Mouse (Mus musculus) liver, embryonic 12.5 days (tissue): ENCODE data around the gene Ppard. TPM values are rescaled to one million over a fixed set of nuclear protein-coding genes. Genes with fewer than 3 reads are reported as not detected.
A peak's percentile ranks its signal among the peaks of the same experiment; 100 is the strongest.

Source experiments
- ATAC-seq: fragments of 200-750 bp; cut with Nextera tagmentation; 2 replicates; pipeline ENCODE4 v1.8.0; 2017; ENCODE audit warnings: moderate number of reproducible peaks, mild to moderate bottlenecking, moderate library complexity
- H3K27ac ChIP-seq: fragments of 300-500 bp; sonication (generic); 2 replicates; pipeline ENCODE4 v1.5.1; 2016; ENCODE audit warnings: mild to moderate bottlenecking
- H3K27me3 ChIP-seq: fragments of 300-500 bp; sonication (generic); replicated peaks from 2 replicates; pipeline ENCODE4 v1.6.1; 2016; ENCODE audit warnings: mild to moderate bottlenecking, moderate library complexity
- H3K36me3 ChIP-seq: fragments of 300-500 bp; sonication (generic); 2 replicates; pipeline ENCODE4 v1.6.1; 2016; ENCODE audit warnings: mild to moderate bottlenecking, moderate library complexity
- H3K4me1 ChIP-seq: fragments of 300-500 bp; sonication (generic); 2 replicates; pipeline ENCODE4 v1.6.1; 2016
- H3K4me2 ChIP-seq: fragments of 300-500 bp; sonication (generic); 2 replicates; pipeline ENCODE4 v1.6.1; 2016; ENCODE audit warnings: mild to moderate bottlenecking, moderate library complexity
- H3K4me3 ChIP-seq: fragments of 300-500 bp; sonication (generic); 2 replicates; pipeline ENCODE4 v1.5.1; 2016; ENCODE audit warnings: mild to moderate bottlenecking, moderate library complexity
- H3K9ac ChIP-seq: fragments of 300-500 bp; sonication (generic); 2 replicates; pipeline ENCODE4 v1.6.1; 2016; ENCODE audit warnings: mild to moderate bottlenecking, moderate library complexity
- H3K9me3 ChIP-seq: fragments of 300-500 bp; sonication (generic); replicated peaks from 2 replicates; pipeline ENCODE4 v1.6.1; 2016; ENCODE audit warnings: mild to moderate bottlenecking, moderate library complexity
- WGBS: fragments of 180-500 bp; shearing (Covaris S2); methylation state at CpG from one replicate; pipeline ENCODE4 v1.1.7; 2016; ENCODE audit not compliant: insufficient replicate concordance; 5-methylcytosine and 5-hydroxymethylcytosine counted together
- polyA plus RNA-seq: library from polyadenylated mRNA; unstranded; fragments of >200 nt; fragmentation: Nextera tagmentation; extraction: Ambion mirVana; gene quantifications from 2 replicates; pipeline ENCODE4 v1.2.1, GENCODE M21; 2016

Ppard gene
- polyA plus RNA-seq, 1 experiment from 2014 or later, result 2.0 TPM

- Histone ChIP-seq H3K4me2 (no peak overlapping the region), H3K4me1 (peaks cover 30% of the 10 kb centered on the region), H3K36me3 (peaks cover 79% of the 10 kb centered on the region), H3K27ac (no peak overlapping the region), H3K27me3 (peaks cover 17% of the 10 kb centered on the region), H3K9me3 (no peaks in the 10 kb centered on the region), H3K4me3 (no peak overlapping the region), H3K9ac (no peak overlapping the region)
- no peak for ATAC-seq
- 63% methylated on average over 10 of the region's 10 CpGs for WGBS
These were observed 102.8 kb downstream of the Ppard start for GRCm38 (mm10) chr17:28335267-28335666.

DNA sequence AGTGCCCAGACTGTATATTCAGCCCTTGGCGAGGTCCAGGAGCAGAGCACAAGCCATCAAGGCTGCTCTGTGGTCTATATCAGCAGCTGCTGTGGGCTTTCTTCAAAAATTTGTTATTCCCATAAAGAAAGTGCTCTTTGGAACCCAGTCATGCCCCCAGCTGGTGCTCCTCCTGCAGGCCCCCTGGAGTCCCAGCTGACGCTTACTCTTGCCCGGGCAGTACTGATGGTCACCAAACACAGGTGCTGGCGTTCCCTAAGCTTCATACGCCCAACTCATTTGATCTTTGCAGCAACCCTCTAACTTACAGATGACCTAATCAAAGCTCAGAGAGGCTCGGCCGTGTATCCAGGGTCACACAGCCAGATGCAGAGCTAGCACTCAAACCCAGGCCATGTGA lies 105.0 kb downstream of the Ppard start:
- no peak for ATAC-seq
- peaks cover 64% of the 10 kb centered on the region for H3K36me3 ChIP-seq

DNA sequence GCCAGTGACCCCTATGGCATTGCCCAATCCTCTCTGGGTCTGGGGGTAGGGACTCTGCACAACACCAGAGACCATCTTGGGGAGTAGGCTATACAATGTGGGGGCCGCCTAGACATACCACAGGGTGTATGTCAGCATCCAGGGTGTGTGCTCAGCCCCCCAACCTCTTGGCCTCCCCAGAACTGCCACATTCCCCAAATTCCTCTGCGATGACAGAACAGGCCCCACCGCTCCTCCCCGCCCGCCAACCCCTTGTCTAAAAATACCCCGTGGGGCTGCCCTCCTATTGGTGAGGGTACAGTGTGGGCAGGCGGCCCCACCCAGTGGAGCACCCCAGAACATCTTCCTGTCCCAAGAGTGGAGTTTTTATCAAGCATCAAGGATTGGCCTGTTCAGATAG lies 108.1 kb downstream of the Ppard start:
- peaks cover 49% of the 10 kb centered on the region for H3K27me3 ChIP-seq
- peaks cover 50% of the 10 kb centered on the region for H3K36me3 ChIP-seq
- 59% methylated on average over 7 of the region's 7 CpGs for WGBS
- H3K4me2 ChIP-seq, result peak overlapping the region; percentile 51
- H3K4me3 ChIP-seq, result no peak overlapping the region
- H3K27ac ChIP-seq, result peak overlapping the region; percentile 41; the same call in 1 of the 2 replicates
- no peak for ATAC-seq
- H3K4me1 ChIP-seq, result peaks cover 51% of the 10 kb centered on the region
- peak overlapping the region; percentile 17; the same call in 1 of the 2 replicates for H3K9ac ChIP-seq
- H3K9me3 ChIP-seq, result no peaks in the 10 kb centered on the region

More for the DNA sequence above, 105.0 kb downstream of the Ppard start:
- WGBS, result 80% methylated on average over 7 of the region's 7 CpGs
- no peak overlapping the region for H3K4me3 ChIP-seq
- H3K9me3 ChIP-seq, result no peaks in the 10 kb centered on the region
- peaks cover 33% of the 10 kb centered on the region for H3K4me1 ChIP-seq
- H3K27ac ChIP-seq, result no peak overlapping the region
- peaks cover 35% of the 10 kb centered on the region for H3K27me3 ChIP-seq
- H3K9ac ChIP-seq, result no peak overlapping the region
- H3K4me2 ChIP-seq, result no peak overlapping the region

GRCm38 (mm10) chr17:28341091-28341490 lies 108.6 kb downstream of the Ppard start:
- ATAC-seq, result peak; percentile 55
- Histone ChIP-seq H3K27ac (peak overlapping the region; percentile 41; the same call in 1 of the 2 replicates), H3K36me3 (peaks cover 45% of the 10 kb centered on the region), H3K4me1 (peaks cover 56% of the 10 kb centered on the region), H3K27me3 (peaks cover 53% of the 10 kb centered on the region), H3K9ac (peak overlapping the region; percentile 17; the same call in 1 of the 2 replicates), H3K9me3 (no peaks in the 10 kb centered on the region), H3K4me3 (peak overlapping the region; percentile 23), H3K4me2 (peak overlapping the region; percentile 51)
- 10% methylated on average over 26 of the region's 26 CpGs for WGBS

DNA sequence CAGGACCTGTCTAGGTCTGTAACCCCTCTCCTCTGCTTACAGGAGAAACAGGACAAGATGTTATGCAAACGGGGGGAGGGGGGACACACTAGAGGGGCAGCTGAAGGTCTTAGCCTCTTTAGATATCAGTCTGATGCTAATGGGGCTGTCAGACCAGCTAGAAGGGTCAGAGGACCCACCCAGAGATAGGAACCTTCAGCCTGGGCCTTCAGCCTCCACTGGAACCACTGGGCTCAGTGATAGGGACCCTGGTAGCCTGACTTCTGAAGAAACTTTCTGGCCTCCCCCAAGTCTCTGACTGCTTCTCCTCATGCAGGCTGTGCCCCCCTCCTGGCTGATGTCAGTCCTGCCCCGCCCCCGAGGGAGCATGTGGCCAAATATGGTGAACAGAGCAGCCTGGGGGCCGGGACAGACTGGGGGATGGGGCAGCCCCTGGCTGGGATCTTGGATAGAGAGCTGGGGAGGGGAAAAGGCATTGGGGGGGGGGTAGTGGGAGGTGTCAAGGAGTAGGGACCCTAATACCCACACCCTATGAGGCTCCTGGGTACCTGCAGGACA lies 111.6 kb downstream of the Ppard start:
- 36% methylated on average over 4 of the region's 4 CpGs for WGBS
- Histone ChIP-seq H3K27me3 (peaks cover 81% of the 10 kb centered on the region), H3K9me3 (no peaks in the 10 kb centered on the region), H3K9ac (no peak overlapping the region), H3K4me1 (peaks cover 84% of the 10 kb centered on the region), H3K27ac (peak overlapping the region; percentile 54; the same call in 1 of the 2 replicates), H3K4me2 (0 out of 2 replicates have a peak overlapping the region, but pooled peaks have one; percentile 16), H3K4me3 (no peak overlapping the region), H3K36me3 (peaks cover 18% of the 10 kb centered on the region)
- ATAC-seq, result no peak

DNA sequence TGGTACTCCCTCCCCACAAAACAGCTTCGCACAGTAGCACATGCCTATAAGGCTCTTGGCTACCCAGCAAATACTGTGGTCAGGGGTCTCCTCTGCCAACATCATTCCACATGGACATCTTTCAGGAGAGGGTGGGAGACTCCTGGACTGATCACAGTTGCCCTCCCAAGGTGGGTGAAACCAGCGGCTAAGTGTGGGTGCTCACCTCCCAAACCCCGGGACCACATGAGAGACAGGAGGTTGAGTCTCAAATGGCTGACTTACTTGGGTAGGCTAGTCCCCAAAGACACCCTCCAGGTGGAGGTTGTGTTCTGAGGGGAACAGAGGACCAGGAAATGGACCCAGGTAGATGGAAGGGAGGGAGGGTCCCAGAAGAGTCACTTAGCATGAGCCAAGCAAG lies 112.2 kb downstream of the Ppard start:
- Histone ChIP-seq H3K36me3 (peaks cover 12% of the 10 kb centered on the region), H3K4me2 (no peak overlapping the region), H3K4me3 (no peak overlapping the region), H3K9me3 (no peaks in the 10 kb centered on the region), H3K9ac (no peak overlapping the region), H3K4me1 (peaks cover 90% of the 10 kb centered on the region), H3K27ac (peak overlapping the region; percentile 54; the same call in 1 of the 2 replicates), H3K27me3 (peaks cover 86% of the 10 kb centered on the region)
- WGBS, result 53% methylated on average over 3 of the region's 3 CpGs
- no peak for ATAC-seq

- ATAC-seq, result no peak
- H3K9ac ChIP-seq, result no peak overlapping the region
- H3K36me3 ChIP-seq, result peaks cover 6% of the 10 kb centered on the region
- H3K27ac ChIP-seq, result peak overlapping the region; percentile 54
- peak overlapping the region; percentile 16; the same call in 1 of the 2 replicates for H3K4me2 ChIP-seq
- no peaks in the 10 kb centered on the region for H3K9me3 ChIP-seq
- H3K27me3 ChIP-seq, result peaks cover 90% of the 10 kb centered on the region
- peaks cover 96% of the 10 kb centered on the region for H3K4me1 ChIP-seq
- 22% methylated on average over 8 of the region's 8 CpGs for WGBS
- no peak overlapping the region for H3K4me3 ChIP-seq
These were observed 112.8 kb downstream of the Ppard start for GRCm38 (mm10) chr17:28345271-28345721.

DNA sequence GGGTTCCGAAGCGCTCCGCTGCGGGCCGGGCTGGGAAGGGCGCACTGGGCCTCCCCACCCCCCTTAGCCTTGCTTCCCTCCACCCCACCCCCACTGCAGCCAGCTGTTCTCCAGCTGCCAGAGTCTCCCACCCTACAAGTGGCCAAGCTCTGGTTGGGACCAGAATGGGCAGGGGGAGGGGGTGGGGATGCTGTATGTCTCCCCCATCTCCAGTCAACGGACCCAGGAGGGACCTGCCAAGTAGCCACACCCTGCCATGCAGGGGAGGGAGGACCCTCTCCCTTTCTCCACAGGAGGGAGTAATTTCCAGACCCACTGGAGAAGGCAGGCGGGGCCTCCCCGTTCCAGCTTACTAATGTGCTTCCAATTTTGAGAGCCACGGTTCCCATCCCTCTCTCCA lies 113.4 kb downstream of the Ppard start:
- WGBS, result 20% methylated on average over 10 of the region's 10 CpGs
- peaks cover 86% of the 10 kb centered on the region for H3K27me3 ChIP-seq
- no peak overlapping the region for H3K9ac ChIP-seq
- no peak for ATAC-seq
- H3K27ac ChIP-seq, result peak overlapping the region; percentile 54; the same call in 1 of the 2 replicates
- H3K4me2 ChIP-seq, result peak overlapping the region; percentile 16; the same call in 1 of the 2 replicates
- H3K4me3 ChIP-seq, result no peak overlapping the region
- no peaks in the 10 kb centered on the region for H3K9me3 ChIP-seq
- 0 out of 2 replicates have a peak, but pooled peaks cover under 1% of the 10 kb centered on the region for H3K36me3 ChIP-seq
- peaks cover 94% of the 10 kb centered on the region for H3K4me1 ChIP-seq

DNA sequence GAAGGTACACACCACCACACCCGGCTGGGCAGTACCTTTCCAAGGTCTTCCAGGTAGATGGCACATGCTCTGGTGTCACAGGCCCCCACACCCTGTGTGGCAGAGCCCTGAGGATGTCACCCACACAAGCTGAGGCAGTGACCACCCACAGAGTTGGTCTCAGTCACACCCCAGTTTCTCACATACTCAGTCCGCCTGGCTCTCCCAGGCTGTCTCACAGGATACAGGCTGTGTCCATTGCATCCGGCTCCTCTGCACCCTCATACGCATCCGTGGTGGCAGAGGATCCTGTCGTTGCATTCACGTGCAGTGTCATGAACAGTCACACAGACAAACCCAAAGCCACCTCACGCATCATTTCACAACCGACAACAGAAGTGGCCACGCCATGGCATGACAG lies 114.8 kb downstream of the Ppard start:
- Histone ChIP-seq H3K27me3 (peaks cover 84% of the 10 kb centered on the region), H3K27ac (no peak overlapping the region), H3K4me3 (no peak overlapping the region), H3K4me2 (no peak overlapping the region), H3K9me3 (no peaks in the 10 kb centered on the region), H3K36me3 (no peaks in the 10 kb centered on the region), H3K4me1 (peaks cover 96% of the 10 kb centered on the region), H3K9ac (no peak overlapping the region)
- no peak for ATAC-seq
- WGBS, result 67% methylated on average over 10 of the region's 10 CpGs

DNA sequence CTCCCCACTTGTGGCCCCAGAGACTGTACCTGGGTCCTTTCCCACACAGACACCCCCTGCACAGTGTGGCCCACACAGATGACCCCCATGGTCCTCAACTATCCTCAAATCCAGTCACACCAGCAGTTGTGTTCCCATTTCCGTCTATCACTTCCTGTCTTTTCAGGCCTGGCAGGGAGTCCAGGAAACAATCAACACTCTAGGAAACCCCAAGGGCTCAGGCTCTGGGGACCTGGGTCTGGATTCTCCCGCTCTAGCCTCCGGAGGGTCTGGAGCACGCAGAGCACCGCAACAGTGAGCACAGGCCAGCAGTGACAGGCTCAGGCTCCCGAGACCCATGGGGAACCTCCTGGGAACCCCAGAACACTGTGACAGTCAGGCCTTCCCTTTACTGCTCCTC lies 115.7 kb downstream of the Ppard start:
- Histone ChIP-seq H3K9me3 (no peaks in the 10 kb centered on the region), H3K4me2 (peak overlapping the region; percentile 89), H3K4me1 (peaks cover 96% of the 10 kb centered on the region), H3K9ac (peak overlapping the region; percentile 14), H3K27ac (no peak overlapping the region), H3K36me3 (no peaks in the 10 kb centered on the region), H3K27me3 (peaks cover 76% of the 10 kb centered on the region), H3K4me3 (no peak overlapping the region)
- WGBS, result 45% methylated on average over 6 of the region's 6 CpGs
- ATAC-seq, result no peak

GRCm38 (mm10) chr17:28349264-28349880 lies 116.9 kb downstream of the Ppard start:
- 24% methylated on average over 12 of the region's 13 CpGs for WGBS
- Histone ChIP-seq H3K27me3 (peaks cover 69% of the 10 kb centered on the region), H3K4me1 (peaks cover 94% of the 10 kb centered on the region)

GRCm38 (mm10) chr17:28349901-28350465 lies 117.5 kb downstream of the Ppard start:
- WGBS, result 1% methylated on average over 51 of the region's 54 CpGs
- peaks cover 63% of the 10 kb centered on the region for H3K27me3 ChIP-seq
- H3K9me3 ChIP-seq, result no peaks in the 10 kb centered on the region
- peak; percentile 30 for ATAC-seq
- peak overlapping the region; percentile 89 for H3K4me2 ChIP-seq
- H3K27ac ChIP-seq, result peak overlapping the region; percentile 88
- H3K36me3 ChIP-seq, result no peaks in the 10 kb centered on the region
- H3K9ac ChIP-seq, result peak overlapping the region; percentile 78
- H3K4me1 ChIP-seq, result peaks cover 87% of the 10 kb centered on the region
- peak overlapping the region; percentile 72 for H3K4me3 ChIP-seq

More at GRCm38 (mm10) chr17:28349264-28349880, 116.9 kb downstream of the Ppard start:
- Histone ChIP-seq H3K4me2 (peak overlapping the region; percentile 89), H3K36me3 (no peaks in the 10 kb centered on the region), H3K27ac (peak overlapping the region; percentile 88; the same call in 1 of the 2 replicates), H3K9ac (peak overlapping the region; percentile 78), H3K4me3 (peak overlapping the region; percentile 72), H3K9me3 (no peaks in the 10 kb centered on the region)
- ATAC-seq, result no peak
